Mouse (Mus musculus) ZHBTc4 (cell line): ENCODE measurements around the gene Prl.
"Not testable (repeated sequence)": the region's sequence is repeated elsewhere in the genome, so short reads cannot be mapped to it uniquely, and the experiment has no call there.

Source experiments
- DNase-seq: peaks from one replicate; pipeline ENCODE4 v3.0.0-alpha.2; 2011; ENCODE audit warnings: low read depth, low spot score

Prl gene

GRCm38 (mm10) chr13:27057270-27057669, at the start of gene Prl:
TSS of gene Prl (plus strand) at chr13:27057570.
- no peak for DNase-seq

GRCm38 (mm10) chr13:27026614-27027013, 30.8 kb upstream of the Prl start:
- no peak for DNase-seq

GRCm38 (mm10) chr13:27027376-27027775, 30.0 kb upstream of the Prl start:
- no peak for DNase-seq

- peak; percentile 70 for DNase-seq
Observed at GRCm38 (mm10) chr13:27028501-27029240, 28.7 kb upstream of the Prl start.

- no peak for DNase-seq
Observed at GRCm38 (mm10) chr13:27031101-27031852, 26.1 kb upstream of the Prl start.

- no peak for DNase-seq
Observed at GRCm38 (mm10) chr13:27031853-27032240, 25.5 kb upstream of the Prl start.

GRCm38 (mm10) chr13:27032998-27033397, 24.4 kb upstream of the Prl start:
- no peak for DNase-seq

GRCm38 (mm10) chr13:27042185-27042584, 15.2 kb upstream of the Prl start:
- DNase-seq = no peak

- DNase-seq = no peak
Observed at GRCm38 (mm10) chr13:27043326-27043725, 14.0 kb upstream of the Prl start.

- DNase-seq = no peak
Observed at GRCm38 (mm10) chr13:27059177-27059576, 1.8 kb downstream of the Prl start.

- not testable (repeated sequence) for DNase-seq
Observed at GRCm38 (mm10) chr13:27093890-27094289, 36.5 kb downstream of the Prl start, which contains the start of gene Prl3d1. TSS of gene Prl3d1 (plus strand) at chr13:27094190.
